In genomic region chr4:39934025-39934708, GRCm38 (mm10) we compare ENCODE assay signal across 27 mouse cellular contexts.
DNase-seq lines count a peak whose midpoint lies in the region; TF ChIP-seq lines count a peak whose summit lies in the region.
"Had no signal": no experiment of that assay in that cellular context is flagged by ENCODE, and none has a peak within 500 bp of the region (broad histone marks: within the 10 kb centered on the region; RNA-seq: fewer than 3 reads in every experiment).

No protein-coding gene starts in this region.

- no peaks in the 10 kb centered on the region for H3K9me3 ChIP-seq in heart, embryonic 10.5 days
- H3K9me3 ChIP-seq: embryonic facial prominence, embryonic 13.5 days; heart, embryonic 15.5 days; kidney, embryonic 15.5 days; limb, embryonic 13.5 days; liver, embryonic 12.5 days; midbrain, embryonic 10.5 days; neural tube, embryonic 15.5 days had no signal

- H3K36me3 ChIP-seq in heart, embryonic 10.5 days, result no peaks in the 10 kb centered on the region
- H3K36me3 ChIP-seq: embryonic facial prominence, embryonic 13.5 days; heart, embryonic 15.5 days; kidney, embryonic 15.5 days; limb, embryonic 13.5 days; liver, embryonic 12.5 days; midbrain, embryonic 10.5 days; neural tube, embryonic 15.5 days had no signal

- no peak for TF ChIP-seq POLR2A in brain, embryonic 14.5 days (IDR thresholded peaks at IDR 0.05; ENCODE audit: borderline replicate concordance, extremely low read depth, insufficient read depth, insufficient read length, poor library complexity, severe bottlenecking)

- no peaks in the 10 kb centered on the region for H3K4me1 ChIP-seq in heart, embryonic 10.5 days
- H3K4me1 ChIP-seq: embryonic facial prominence, embryonic 13.5 days; heart, embryonic 15.5 days; kidney, embryonic 15.5 days; limb, embryonic 13.5 days; liver, embryonic 12.5 days; midbrain, embryonic 10.5 days; neural tube, embryonic 15.5 days had no signal

- peak; percentile 78 for DNase-seq in heart, adult 11 months
- DNase-seq in heart, embryonic 10.5 days (ENCODE audit: low spot score), result no peak
- peak; percentile 4 to 9 for DNase-seq in left cerebral cortex, adult 18-20 months (ENCODE audit: low spot score in 2 of 2)
- DNase-seq in left cerebral cortex, adult 8-10 months (ENCODE audit: low spot score in 2 of 2), result no peak
- DNase-seq in brain, adult 2 months (ENCODE audit: low read depth, low spot score), result peak; percentile 26
- peak; percentile 45 for DNase-seq in brain, embryonic 14.5 days (ENCODE audit: low read depth)
- DNase-seq in spleen, adult 12 weeks (ENCODE audit: low spot score), result no peak
- DNase-seq: adrenal gland, adult 2 months; cerebellum, adult 18-20 months; cerebellum, postnatal 36 days; embryo, embryonic 11 days; gastrocnemius, postnatal 14 days; heart, postnatal 36 days; kidney, adult 11 months; kidney, postnatal 36 days; lung, adult 18-20 months; lung, postnatal 10 days; thymus, adult 2 months; thymus, postnatal 4 days had no signal

- WGBS in heart, embryonic 10.5 days, result 82% methylated on average over 12 of the region's 12 CpGs

- no peak for TF ChIP-seq CTCF in brain, embryonic 14.5 days (IDR thresholded peaks at IDR 0.05; ENCODE audit: borderline replicate concordance, extremely low read depth, insufficient read depth, insufficient read length)

- no peak overlapping the region for H3K27ac ChIP-seq in heart, embryonic 10.5 days
- H3K27ac ChIP-seq: embryonic facial prominence, embryonic 13.5 days; heart, embryonic 15.5 days; kidney, embryonic 15.5 days; limb, embryonic 13.5 days; liver, embryonic 12.5 days; midbrain, embryonic 10.5 days; neural tube, embryonic 15.5 days had no signal

- H3K27me3 ChIP-seq in heart, embryonic 10.5 days (ENCODE audit: insufficient read depth, poor library complexity, severe bottlenecking), result no peaks in the 10 kb centered on the region
- H3K27me3 ChIP-seq: embryonic facial prominence, embryonic 13.5 days; heart, embryonic 15.5 days; kidney, embryonic 15.5 days; limb, embryonic 13.5 days; liver, embryonic 12.5 days; neural tube, embryonic 15.5 days had no signal

- H3K4me3 ChIP-seq in heart, embryonic 10.5 days, result no peak overlapping the region
- H3K4me3 ChIP-seq: embryonic facial prominence, embryonic 13.5 days; erythroblast, embryonic 14.5 days; heart, embryonic 15.5 days; kidney, embryonic 15.5 days; limb, embryonic 13.5 days; liver, embryonic 12.5 days; midbrain, embryonic 10.5 days; neural tube, embryonic 15.5 days had no signal

Comparison
In these comparisons a context has a peak if more than half of its experiments do, and no peak if none do; other contexts are left out.
1. DNase-seq: peak in heart, adult 11 months (single experiment), left cerebral cortex, adult 18-20 months (2 of 2), brain, adult 2 months (single experiment) and brain, embryonic 14.5 days (single experiment); none in heart, embryonic 10.5 days (single experiment), left cerebral cortex, adult 8-10 months (0 of 2) and spleen, adult 12 weeks (single experiment).